Mouse (Mus musculus): ENCODE results near the gene Mamstr. TPM values are rescaled to one million over a fixed set of nuclear protein-coding genes. Genes with fewer than 3 reads are reported as not detected.

Mamstr gene
- total RNA-seq, 2 experiments from 2014 or later: 105 to 131 TPM

DNA sequence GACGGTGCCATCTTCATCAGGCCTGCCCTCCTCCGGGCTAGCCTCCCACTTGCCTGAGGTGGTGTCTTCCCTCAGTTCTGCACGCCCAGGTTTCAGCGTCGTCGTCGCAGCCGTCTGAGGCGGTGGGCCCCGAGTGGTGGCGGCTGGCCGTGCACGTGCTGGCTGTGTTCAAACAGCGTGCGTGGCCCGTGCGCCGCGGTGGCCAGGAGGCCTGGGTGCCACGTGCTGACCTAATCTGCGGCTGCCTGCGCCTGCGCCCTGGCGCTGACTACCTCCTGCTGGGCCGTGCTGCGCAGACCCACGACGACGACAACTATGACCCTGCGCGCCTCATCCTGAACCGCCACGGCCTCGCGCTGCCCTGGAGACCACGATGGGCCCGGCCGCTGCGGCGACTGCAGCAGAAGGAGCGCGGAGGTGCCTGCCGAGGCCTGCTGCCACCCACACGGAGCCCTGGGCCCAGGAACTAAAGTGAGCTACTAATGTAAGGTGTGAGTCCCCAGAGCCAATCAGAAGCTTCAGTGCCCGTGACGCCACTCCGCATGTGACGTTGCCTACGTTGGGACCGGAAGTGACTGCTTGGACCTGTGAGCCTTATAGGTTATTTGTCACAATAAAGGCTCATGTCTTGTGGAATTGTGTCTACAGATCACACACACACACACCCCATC lies 54.3 kb downstream of the Mamstr start, which contains the start of gene Sec1:
TSS of gene Sec1 (minus strand) at position 482 of the 671 bp plus-strand sequence.
- no peak for DNase-seq

DNA sequence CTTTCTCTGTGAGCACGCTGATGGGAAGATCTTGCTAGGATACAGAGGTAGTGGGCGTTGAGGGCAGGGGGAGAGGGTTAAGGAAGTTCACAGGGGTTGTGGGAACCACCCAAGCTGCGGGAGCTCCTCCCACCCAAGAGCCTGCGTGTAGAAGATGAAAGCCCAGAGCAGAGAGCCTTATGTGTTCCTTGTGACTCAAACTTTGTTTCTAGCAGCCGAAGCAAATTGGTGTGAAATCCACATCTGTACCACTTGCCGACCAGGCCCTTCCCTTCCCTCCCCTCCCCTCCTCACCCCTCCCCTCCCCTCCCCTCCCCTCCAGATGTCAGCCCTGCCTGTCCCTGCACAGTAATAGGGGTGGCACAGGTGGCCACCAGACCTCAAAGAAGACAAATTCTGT lies 55.3 kb downstream of the Mamstr start:
- DNase-seq: no peak

Other genes starting within 250 kb of the Mamstr start
- gene Snrnp70, start 244.2 kb upstream of the Mamstr start, total RNA-seq (2021): 100 to 1,000 TPM; 123 to 156 TPM
- 10 to 100 TPM; 25.4 to 29.6 TPM for gene Kcna7, start 234.3 kb upstream of the Mamstr start, total RNA-seq (2021)
- gene Ntf5, start 226.3 kb upstream of the Mamstr start, total RNA-seq (2021): 1 to 10 TPM; 1.4 to 1.8 TPM
- not detected for gene Lhb, start 219.2 kb upstream of the Mamstr start, total RNA-seq (2021)
- gene Gys1, start 205.1 kb upstream of the Mamstr start, total RNA-seq (2021): 100 to 1,000 TPM; 142 to 150 TPM
- gene Ruvbl2, start 201.9 kb upstream of the Mamstr start, total RNA-seq (2021): 10 to 100 TPM; 29.4 to 36.9 TPM
- 100 to 1,000 TPM; 173 to 194 TPM for gene Ftl1, start 180.1 kb upstream of the Mamstr start, total RNA-seq (2021)
- gene Bax, start 173.1 kb upstream of the Mamstr start, total RNA-seq (2021): 10 to 100 TPM; 29.4 to 29.6 TPM
- not detected for gene Tulp2, start 158.1 kb upstream of the Mamstr start, total RNA-seq (2021)
- gene Gm45808, start 153.2 kb upstream of the Mamstr start, total RNA-seq (2021): 1 to 10 TPM; 3.8 to 6.4 TPM
- 1 to 10 TPM; 8.8 to 9.5 TPM for gene Dhdh, start 151.2 kb upstream of the Mamstr start, total RNA-seq (2021)
- 100 to 1,000 TPM; 121 to 137 TPM for gene Nucb1, start 129.6 kb upstream of the Mamstr start, total RNA-seq (2021)
- gene Ppp1r15a, start 113.7 kb upstream of the Mamstr start, total RNA-seq (2021): 10 to 100 TPM; 16.3 to 16.9 TPM
- 10 to 100 TPM; 14.8 to 16.3 TPM for gene Plekha4, start 113.6 kb upstream of the Mamstr start, total RNA-seq (2021)
- under 1 TPM in 1 of 2 experiments, not detected in 1; 0.19 TPM for gene Hsd17b14, start 85.1 kb upstream of the Mamstr start, total RNA-seq (2021)
- gene Bcat2, start 69.8 kb upstream of the Mamstr start, total RNA-seq (2021): 10 to 100 TPM; 24.0 to 25.2 TPM
- not detected for gene Fgf21, start 24.5 kb upstream of the Mamstr start, total RNA-seq (2021)
- gene Fut1, start 22.7 kb upstream of the Mamstr start, total RNA-seq (2021): not detected
- gene Izumo1, start 18.2 kb upstream of the Mamstr start, total RNA-seq (2021): under 1 TPM in 1 of 2 experiments, not detected in 1; 0.38 TPM
- 10 to 100 TPM; 17.2 to 19.7 TPM for gene Rasip1, start 12.5 kb upstream of the Mamstr start, total RNA-seq (2021)
- under 1 TPM in 1 of 2 experiments, not detected in 1; 0.11 TPM for gene Fut2, start 26.4 kb downstream of the Mamstr start, total RNA-seq (2021)
- gene Ntn5, start 44.0 kb downstream of the Mamstr start, total RNA-seq (2021): under 1 TPM; 0.75 to 0.77 TPM
- gene Sec1, start 54.4 kb downstream of the Mamstr start, total RNA-seq (2021): under 1 TPM in 1 of 2 experiments, not detected in 1; 0.21 TPM
- gene Car11, start 59.9 kb downstream of the Mamstr start, total RNA-seq (2021): 1 to 10 TPM; 3.4 to 3.9 TPM
- 10 to 100 TPM; 35.9 to 37.9 TPM for gene Dbp, start 65.1 kb downstream of the Mamstr start, total RNA-seq (2021)
- 100 to 1,000 TPM; 793 to 822 TPM for gene Rpl18, start 75.5 kb downstream of the Mamstr start, total RNA-seq (2021)
- gene Sphk2, start 78.0 kb downstream of the Mamstr start, total RNA-seq (2021): 10 to 100 TPM; 11.8 to 13.8 TPM
- gene Fam83e, start 81.2 kb downstream of the Mamstr start, total RNA-seq (2021): under 1 TPM; 0.12 to 0.45 TPM
- not detected for gene Spaca4, start 85.8 kb downstream of the Mamstr start, total RNA-seq (2021)
- under 1 TPM; 0.52 to 0.80 TPM for gene Lmtk3, start 143.8 kb downstream of the Mamstr start, total RNA-seq (2021)
- not detected for gene Sult2b1, start 144.7 kb downstream of the Mamstr start, total RNA-seq (2021)
- 10 to 100 TPM; 45.3 to 45.4 TPM for gene Cyth2, start 174.6 kb downstream of the Mamstr start, total RNA-seq (2021)
- gene Kcnj14, start 184.8 kb downstream of the Mamstr start, total RNA-seq (2021): under 1 TPM; 0.36 to 0.45 TPM
- 10 to 100 TPM; 14.8 to 15.4 TPM for gene Grwd1, start 191.0 kb downstream of the Mamstr start, total RNA-seq (2021)
- gene Kdelr1, start 232.8 kb downstream of the Mamstr start, total RNA-seq (2021): 10 to 100 TPM; 73.5 to 74.7 TPM
- 1 to 10 TPM in 1 of 2 experiments, under 1 TPM in 1; 0.80 to 1.2 TPM for gene Grin2d, start 238.4 kb downstream of the Mamstr start, total RNA-seq (2021)